Mouse (Mus musculus) testis, adult 2 months (tissue): ENCODE measurements around the gene Tbc1d10a.

ENCODE experiments used
- CTCF ChIP-seq: fragments of 200-500 bp; IDR thresholded peaks from 2 replicates; pipeline ENCODE4 v1.5.1; 2012; ENCODE audit warnings: low read depth, mild to moderate bottlenecking, inconsistent platforms, low read length, moderate library complexity; ENCODE audit not compliant: control insufficient read depth, insufficient read depth, insufficient replicate concordance
- POLR2A ChIP-seq: fragments of 200-500 bp; IDR thresholded peaks from 2 replicates; pipeline ENCODE4 v1.6.1; 2012; ENCODE audit warnings: low read depth, mild to moderate bottlenecking, inconsistent platforms, low read length, moderate library complexity; ENCODE audit not compliant: control insufficient read depth

DNA sequence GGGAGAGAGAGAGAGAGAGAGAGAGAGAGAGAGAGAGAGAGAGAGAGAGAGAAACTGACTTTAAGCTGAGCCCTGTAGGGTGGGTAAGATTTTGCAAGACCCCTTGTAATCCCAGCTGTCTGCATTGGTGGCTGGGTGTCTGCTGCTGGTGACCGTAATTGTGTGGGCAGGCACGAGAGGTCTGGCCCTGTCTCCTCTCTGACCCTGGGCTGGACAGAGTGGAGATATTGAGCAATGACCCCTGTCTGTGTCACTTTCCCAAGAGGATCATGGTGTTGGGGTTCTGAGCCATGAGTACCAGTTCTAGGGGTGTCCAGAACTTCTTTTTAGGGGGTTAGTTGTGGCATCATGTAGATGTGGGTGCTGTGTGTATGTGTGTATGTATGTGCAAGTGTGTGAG, 37.6 kb downstream of the Tbc1d10a start:
- TF ChIP-seq POLR2A (no peak), CTCF (no peak)
